Mouse (Mus musculus): ENCODE measurements around the gene Lect2.

Gene Lect2

DNA sequence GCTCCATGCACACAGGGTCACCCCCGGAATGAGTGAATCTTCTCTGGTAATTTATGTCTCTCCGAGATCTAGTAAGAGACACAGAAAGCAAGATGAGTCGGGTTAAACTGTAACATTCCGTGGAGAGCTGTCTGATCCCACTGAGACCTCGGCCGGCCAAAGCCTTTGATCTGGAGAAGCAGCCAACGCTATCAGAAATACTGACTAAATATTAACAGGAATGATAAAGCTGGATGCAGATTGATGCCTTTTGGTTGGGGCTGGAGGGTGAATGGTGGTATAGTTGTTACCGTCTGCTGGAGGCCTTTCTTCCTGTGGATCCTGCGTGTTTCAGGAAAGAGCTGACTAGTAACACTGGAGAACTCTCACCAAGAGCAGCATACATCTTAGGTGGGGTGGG lies at the start of gene Lect2:
Lect2 (minus strand) TSS at position 102 of the 400 bp plus-strand sequence.
- CTCF ChIA-PET, result no interaction called here
- POLR2A ChIA-PET, result interaction anchor here in 1 of 4 experiments (0.6 to 1.0 kb wide), 2 partner anchors 26 to 32 kb away, joined by 3 read pairs; partner anchors contain the start of gene Fbxl21

DNA sequence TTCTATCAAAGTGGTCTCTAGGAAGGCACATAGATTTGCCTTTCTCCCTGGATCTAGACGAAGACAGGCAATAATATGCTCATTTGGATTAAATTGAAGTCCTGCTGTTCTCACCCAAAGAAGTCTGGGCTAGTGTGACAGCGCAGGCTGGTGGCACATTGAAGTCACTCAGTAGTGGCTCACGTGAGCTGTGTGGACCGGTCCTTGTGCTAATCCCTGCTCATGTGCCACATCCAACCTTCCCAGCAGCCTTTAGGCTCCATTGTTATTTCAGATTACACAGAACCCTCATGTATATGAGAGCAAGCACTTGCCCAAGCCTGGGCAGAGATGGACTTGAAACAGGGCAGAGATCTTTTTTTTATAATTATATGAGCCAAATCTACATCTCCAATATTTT lies 49.0 kb upstream of the Lect2 start:
- ChIA-PET CTCF (no interaction called here), POLR2A (interaction anchor here in 1 of 4 experiments (1.6 kb wide), 1 partner anchor 16 kb away, joined by 3 read pairs; no protein-coding TSS in a partner anchor)

DNA sequence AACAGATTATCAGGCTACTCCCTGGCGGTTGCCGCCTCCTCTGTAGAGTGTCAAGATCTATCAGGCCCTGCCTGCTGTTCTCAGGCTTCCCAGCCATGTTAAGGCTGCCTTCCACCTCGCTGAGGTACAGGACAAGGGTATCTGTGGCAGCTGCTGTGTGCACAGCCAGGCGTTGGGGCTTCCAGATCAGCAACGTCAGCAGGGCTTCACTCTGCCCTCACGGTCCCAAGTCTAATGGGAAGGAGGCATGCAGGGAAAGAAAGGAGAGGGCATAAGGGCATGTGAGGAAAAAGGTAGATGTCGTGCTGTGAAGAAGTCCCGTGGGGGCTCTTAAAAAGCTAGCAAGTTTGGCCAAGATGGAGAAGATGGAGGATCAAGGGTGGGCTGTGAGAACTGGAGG lies 46.9 kb upstream of the Lect2 start:
- CTCF ChIA-PET, result no interaction called here
- POLR2A ChIA-PET, result interaction anchor here in 2 of 4 experiments (0.6 to 1.1 kb wide), 2 partner anchors 13 to 1623 kb away, joined by 3 to 12 read pairs; no protein-coding TSS in a partner anchor

DNA sequence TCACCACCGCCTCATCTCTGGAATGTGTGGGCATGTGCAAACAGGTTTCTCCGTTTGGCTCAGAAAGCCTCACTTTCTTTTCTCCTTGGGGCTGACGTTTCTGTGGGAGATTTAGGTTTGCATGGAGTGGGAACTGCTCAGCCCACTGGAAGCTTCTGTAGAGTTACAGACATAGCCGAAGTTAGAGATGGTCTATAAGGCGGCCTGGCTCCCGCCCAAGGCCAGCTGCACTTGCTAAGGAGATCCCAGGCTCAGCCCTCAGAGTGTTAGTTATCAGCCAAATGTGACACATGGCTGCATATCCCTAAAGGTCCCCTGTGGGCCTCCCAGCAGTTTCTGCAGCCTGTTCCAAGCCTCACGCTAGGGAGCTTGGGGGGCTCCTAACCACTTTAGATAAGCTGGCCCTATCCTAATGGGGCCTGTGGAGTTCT lies 45.7 kb upstream of the Lect2 start:
- ChIA-PET CTCF (interaction anchor here in 1 of 4 experiments (1.2 kb wide), 1 partner anchor 19 kb away, joined by 4 read pairs; no protein-coding TSS in a partner anchor), POLR2A (interaction anchor here in 1 of 4 experiments (1.3 kb wide), 1 partner anchor 11 kb away, joined by 4 read pairs; no protein-coding TSS in a partner anchor)

DNA sequence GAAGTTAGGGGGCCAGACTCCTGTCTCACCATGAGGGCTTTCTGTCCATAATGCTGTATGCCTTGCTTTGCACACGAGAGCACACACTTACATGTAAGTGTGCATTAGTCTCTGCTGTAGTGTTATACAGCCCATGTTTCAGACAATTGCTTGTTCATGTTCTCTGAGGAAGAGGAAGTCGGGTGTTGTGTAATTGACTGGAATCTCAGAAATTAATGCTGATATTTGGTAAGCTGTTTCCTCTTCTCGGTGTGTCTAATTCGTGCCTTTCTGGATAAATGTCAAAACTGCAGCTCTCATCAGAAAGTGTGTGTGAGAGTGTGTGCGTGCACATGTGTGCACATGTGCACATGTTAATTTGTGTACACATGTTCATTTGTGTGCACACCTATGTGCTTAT lies 44.9 kb upstream of the Lect2 start:
- ChIA-PET CTCF (interaction anchor here in 2 of 4 experiments (0.6 to 1.2 kb wide), 3 partner anchors 15 to 1252 kb away, joined by 3 to 4 read pairs (median 3); no protein-coding TSS in a partner anchor), POLR2A (interaction anchor here in 1 of 4 experiments (0.5 to 1.3 kb wide), 3 partner anchors 10 to 1115 kb away, joined by 3 to 4 read pairs (median 3); no protein-coding TSS in a partner anchor)

DNA sequence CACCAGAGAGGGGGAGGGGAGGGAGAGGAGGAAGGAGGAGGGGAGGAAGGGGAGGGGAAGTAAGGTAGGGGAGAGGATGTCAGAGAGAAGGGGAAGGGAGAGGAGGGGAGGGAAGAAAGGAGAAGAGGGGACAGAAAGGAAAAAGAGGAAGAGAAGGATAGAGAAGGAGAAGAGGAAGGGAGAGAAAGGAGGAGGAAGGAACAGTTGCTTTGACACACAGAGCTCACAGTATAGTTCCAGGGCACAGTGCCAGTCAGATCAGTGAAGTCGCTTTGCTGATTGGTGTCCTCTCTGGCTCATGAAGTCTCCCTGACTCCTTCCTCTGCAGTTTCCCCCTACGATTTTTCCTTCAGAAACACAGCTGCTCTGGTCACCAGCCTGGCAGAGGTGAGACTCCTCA lies 43.6 kb upstream of the Lect2 start:
- POLR2A ChIA-PET, result interaction anchor here in 2 of 4 experiments (1.0 to 1.7 kb wide), 2 partner anchors 10 to 14 kb away, joined by 4 to 6 read pairs; no protein-coding TSS in a partner anchor

DNA sequence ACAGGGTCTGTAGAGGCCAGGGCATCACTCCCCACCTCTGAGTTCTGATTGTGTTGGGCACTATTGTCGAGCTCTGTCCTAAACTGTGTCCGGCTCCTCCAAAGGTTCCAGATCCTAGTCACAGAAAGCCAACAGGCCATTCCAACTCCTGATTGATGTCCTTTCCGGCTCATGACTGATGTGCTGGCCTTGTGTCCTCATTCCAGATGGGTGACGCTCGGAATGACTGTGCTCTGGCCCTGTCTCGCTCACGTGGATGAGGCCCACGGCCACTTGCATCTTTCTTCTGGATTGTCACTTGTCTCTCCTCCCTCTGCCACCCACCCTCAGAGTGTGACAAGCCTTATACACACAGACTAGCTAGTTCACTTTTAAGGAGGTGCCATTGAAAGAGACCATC lies 42.9 kb upstream of the Lect2 start:
- ChIA-PET CTCF (interaction anchor here in 2 of 4 experiments (0.9 to 1.4 kb wide), 2 partner anchors 57 to 167 kb away, joined by 3 to 7 read pairs; no protein-coding TSS in a partner anchor), POLR2A (interaction anchor here in 2 of 4 experiments (1.0 to 2.3 kb wide), 4 partner anchors 9 to 21 kb away, joined by 3 to 6 read pairs (median 4); no protein-coding TSS in a partner anchor)

More for the DNA sequence above, 43.6 kb upstream of the Lect2 start:
- CTCF ChIA-PET, result interaction anchor here in 2 of 4 experiments (0.9 to 1.4 kb wide), 2 partner anchors 58 to 167 kb away, joined by 3 to 7 read pairs; no protein-coding TSS in a partner anchor

DNA sequence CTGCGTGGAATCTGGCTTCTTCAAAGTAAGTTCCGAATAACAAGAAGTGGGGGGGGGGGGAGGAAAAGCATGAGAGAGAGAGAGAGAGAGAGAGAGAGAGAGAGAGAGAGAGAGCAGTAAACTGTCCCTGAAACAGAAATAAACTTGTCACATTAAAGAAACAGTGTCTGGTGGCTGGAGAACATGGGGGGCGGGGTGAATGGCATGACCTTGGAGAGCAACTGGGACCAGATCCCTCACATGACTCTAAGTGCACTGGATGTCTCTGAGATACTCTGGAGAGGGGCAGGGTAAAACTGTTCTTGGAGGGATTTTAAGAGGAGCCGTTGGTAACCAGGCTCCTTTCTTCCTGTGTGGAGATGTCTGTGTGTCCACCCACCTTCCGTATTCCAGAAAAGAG lies 41.9 kb upstream of the Lect2 start:
- POLR2A ChIA-PET, result interaction anchor here in 1 of 4 experiments (2.3 kb wide), 1 partner anchor 9 kb away, joined by 5 read pairs; no protein-coding TSS in a partner anchor
- CTCF ChIA-PET, result interaction anchor here in 1 of 4 experiments (0.6 kb wide), 1 partner anchor 72 kb away, joined by 6 read pairs; no protein-coding TSS in a partner anchor

DNA sequence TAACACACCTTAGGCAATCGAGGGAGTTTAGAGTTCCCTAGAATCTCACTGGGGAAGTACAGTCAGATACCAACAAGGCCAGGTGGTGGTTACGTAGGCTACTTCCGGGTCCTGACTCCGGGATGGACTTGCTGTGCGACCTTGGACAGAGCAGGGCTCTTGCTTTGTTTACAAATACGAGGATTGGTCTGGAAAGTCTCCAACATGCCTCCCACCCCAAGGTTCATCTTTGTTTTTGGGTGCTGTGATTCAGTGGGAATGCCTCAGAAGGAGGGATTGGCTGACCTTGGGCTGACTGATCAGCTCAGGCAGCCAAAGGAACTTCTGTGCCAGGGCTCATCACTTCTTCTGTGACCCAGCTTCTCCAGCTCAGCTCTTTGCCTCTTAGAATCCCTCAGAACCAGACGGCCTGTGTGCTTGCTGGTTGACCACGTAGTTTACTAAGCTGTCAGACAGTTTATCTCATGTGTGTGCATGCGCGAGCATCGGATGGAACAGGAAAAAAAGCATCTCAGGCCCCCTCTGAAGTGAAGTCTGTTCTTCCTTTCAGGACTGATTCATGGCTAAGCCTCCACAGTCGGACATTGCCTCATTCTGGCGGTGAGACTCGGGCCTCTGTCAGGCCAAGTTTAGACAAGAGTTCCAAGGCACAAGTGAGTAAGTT lies 40.3 kb upstream of the Lect2 start:
- ChIA-PET CTCF (interaction anchor here in 1 of 4 experiments (0.7 kb wide), 1 partner anchor 170 kb away, joined by 3 read pairs; no protein-coding TSS in a partner anchor), POLR2A (interaction anchor here in 1 of 4 experiments (0.8 kb wide), 1 partner anchor 8 kb away, joined by 3 read pairs; no protein-coding TSS in a partner anchor)

DNA sequence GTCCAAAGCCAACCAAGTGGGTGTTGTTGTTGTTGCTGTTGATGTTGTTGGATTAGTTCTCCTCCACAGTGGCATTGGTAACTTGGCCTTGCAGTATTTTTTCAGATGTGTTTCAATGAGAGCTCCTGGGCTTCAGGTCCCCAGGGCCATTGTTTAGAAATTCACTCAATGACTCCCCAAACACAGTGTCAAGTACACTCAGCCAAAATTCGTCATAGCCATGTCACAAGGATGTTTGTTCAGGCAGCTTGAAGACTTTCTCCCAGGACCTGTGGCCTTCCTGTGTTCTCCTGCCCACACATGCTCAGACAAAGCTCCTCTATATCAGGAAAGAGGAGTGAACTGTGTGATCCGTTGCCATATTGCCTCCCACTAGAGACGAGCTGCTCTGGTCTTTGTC lies 37.7 kb upstream of the Lect2 start:
- CTCF ChIA-PET, result no interaction called here
- POLR2A ChIA-PET, result no interaction called here

DNA sequence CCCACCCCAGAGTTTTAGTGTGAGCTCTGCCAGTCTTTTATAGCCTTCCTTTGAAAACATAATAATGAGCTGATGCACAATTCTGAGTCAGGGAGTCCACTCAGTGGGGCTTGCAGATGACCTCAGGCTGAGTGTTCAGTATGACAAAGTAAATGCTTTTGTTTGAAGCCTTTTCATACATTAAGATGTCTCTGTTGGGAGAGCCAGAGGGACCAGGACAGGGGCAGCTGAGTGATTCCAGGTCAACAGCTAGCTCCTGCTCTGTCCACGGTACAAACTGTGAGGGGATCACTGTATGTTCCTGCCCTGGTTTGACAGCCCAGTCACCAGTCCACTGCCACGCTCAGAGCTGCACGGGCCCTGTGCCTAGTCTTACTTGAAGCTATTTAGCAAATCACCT lies 34.4 kb upstream of the Lect2 start:
- CTCF ChIA-PET, result interaction anchor here in 2 of 4 experiments (0.6 to 1.4 kb wide), 4 partner anchors 8 to 176 kb away, joined by 3 to 5 read pairs (median 4); no protein-coding TSS in a partner anchor
- POLR2A ChIA-PET, result interaction anchor here in 2 of 4 experiments (0.6 to 2.4 kb wide), 17 partner anchors 9 to 176 kb away, joined by 3 to 11 read pairs (median 4); partner anchors contain the start of genes Fbxl21 (in 1 of the 2), Smad5 (in 1 of the 2) and Tgfbi (in 1 of the 2)

DNA sequence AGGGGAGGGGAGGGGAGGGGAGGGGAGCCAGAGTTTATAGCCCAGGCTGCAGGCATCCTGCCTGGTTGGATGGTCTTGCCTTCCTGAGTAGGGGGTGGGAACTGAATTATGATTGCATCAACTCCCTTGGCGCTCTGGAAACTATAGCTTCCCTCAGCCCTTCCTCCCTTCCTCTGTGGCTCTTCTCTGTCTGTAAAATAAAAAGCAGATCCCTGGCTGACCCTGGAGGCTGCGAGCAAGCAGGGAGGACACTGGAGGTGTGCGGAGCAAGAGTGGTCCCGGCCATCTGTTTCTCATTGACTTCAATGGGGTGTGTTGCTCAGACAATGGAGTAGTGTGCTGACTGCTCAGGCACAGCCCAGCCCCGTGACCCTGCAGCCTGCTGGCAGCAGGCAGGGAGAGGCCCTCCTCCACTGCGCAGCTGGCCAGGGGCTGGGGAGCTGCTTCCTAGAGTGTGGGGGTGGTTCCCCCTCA lies 33.7 kb upstream of the Lect2 start:
- CTCF ChIA-PET, result interaction anchor here in 2 of 4 experiments (1.1 to 1.4 kb wide), 3 partner anchors 77 to 176 kb away, joined by 3 to 5 read pairs (median 3); no protein-coding TSS in a partner anchor

DNA sequence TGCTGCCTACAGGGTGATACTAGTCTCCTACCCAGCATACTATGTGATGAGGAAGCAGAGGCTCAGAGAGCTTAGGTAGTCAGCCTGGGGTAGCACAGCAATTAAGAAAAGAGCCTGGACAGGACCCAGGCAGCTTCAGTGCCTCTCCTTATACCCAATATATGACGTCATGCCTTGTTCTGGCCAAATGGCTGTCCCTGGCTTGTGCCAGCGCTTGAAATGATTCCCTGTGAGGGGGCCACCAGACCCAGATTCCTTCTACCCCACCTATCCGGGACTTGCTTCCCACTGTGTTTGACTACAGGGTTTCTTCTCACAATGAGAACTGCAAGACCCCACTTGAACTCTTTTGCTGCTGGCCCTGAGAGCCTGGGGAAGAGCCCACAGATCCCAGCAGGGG lies 33.2 kb upstream of the Lect2 start:
- ChIA-PET POLR2A (interaction anchor here in 2 of 4 experiments (0.6 to 2.4 kb wide), 19 partner anchors 9 to 177 kb away, joined by 3 to 11 read pairs (median 4); partner anchors contain the start of genes Fbxl21 (in 1 of the 2), Smad5 (in 1 of the 2) and Tgfbi (in 1 of the 2)), CTCF (interaction anchor here in 3 of 4 experiments (0.5 to 1.2 kb wide), 4 partner anchors 16 to 86 kb away, joined by 3 read pairs; no protein-coding TSS in a partner anchor)

More for the DNA sequence above, 33.7 kb upstream of the Lect2 start:
- POLR2A ChIA-PET, result interaction anchor here in 2 of 4 experiments (0.7 to 2.4 kb wide), 19 partner anchors 9 to 177 kb away, joined by 3 to 11 read pairs (median 4); partner anchors contain the start of genes Tgfbi (in 2 of the 2), Fbxl21 (in 1 of the 2) and Smad5 (in 1 of the 2)

DNA sequence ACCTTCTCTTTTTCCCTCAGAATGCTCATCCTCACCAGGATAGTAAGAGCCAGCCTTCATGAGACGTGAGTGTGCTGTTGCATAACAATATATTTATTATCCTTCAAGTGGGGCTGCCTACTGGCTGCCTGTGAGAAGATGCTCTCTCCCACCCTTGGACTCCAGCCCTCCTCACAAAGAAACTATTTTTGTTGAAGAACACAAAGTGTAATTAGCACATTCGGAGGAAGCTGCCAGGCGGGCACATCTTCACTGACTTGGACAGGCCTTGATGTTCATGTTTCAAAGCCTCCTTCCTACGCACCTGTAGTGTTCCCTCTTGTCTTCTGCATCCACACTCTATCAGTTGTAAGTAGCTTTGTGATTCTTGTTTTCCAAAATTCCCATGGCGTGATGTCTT lies 32.1 kb upstream of the Lect2 start:
- CTCF ChIA-PET, result interaction anchor here in 1 of 4 experiments (1.1 kb wide), 1 partner anchor 77 kb away, joined by 3 read pairs; no protein-coding TSS in a partner anchor
- POLR2A ChIA-PET, result interaction anchor here in 2 of 4 experiments (0.7 to 2.0 kb wide), 7 partner anchors 8 to 166 kb away, joined by 3 to 5 read pairs (median 4); partner anchors contain the start of gene Tgfbi (in 1 of the 2)

DNA sequence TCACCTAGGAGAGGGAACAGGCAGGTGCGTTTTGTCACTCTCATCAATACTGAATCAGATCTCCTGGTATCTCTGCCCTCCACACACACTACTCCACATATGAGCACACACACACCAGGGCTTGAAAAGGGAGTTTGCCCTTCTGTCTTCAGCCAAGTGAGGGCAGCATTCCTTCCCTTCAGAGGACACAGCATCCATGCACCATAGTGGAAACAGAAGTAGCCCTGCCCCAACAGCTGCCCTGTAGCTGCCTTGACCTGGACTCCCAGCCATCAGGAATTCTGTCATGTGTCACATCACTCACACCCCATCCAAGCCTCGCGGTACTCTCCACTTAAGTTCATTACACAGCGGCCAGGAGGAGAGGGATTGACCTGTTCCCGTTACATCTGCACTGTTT lies 29.8 kb upstream of the Lect2 start:
- ChIA-PET CTCF (interaction anchor here in 2 of 4 experiments (0.6 to 0.7 kb wide), 2 partner anchors 15 to 80 kb away, joined by 3 to 5 read pairs; no protein-coding TSS in a partner anchor), POLR2A (interaction anchor here in 1 of 4 experiments (0.9 kb wide), 1 partner anchor 8 kb away, joined by 3 read pairs; no protein-coding TSS in a partner anchor)

DNA sequence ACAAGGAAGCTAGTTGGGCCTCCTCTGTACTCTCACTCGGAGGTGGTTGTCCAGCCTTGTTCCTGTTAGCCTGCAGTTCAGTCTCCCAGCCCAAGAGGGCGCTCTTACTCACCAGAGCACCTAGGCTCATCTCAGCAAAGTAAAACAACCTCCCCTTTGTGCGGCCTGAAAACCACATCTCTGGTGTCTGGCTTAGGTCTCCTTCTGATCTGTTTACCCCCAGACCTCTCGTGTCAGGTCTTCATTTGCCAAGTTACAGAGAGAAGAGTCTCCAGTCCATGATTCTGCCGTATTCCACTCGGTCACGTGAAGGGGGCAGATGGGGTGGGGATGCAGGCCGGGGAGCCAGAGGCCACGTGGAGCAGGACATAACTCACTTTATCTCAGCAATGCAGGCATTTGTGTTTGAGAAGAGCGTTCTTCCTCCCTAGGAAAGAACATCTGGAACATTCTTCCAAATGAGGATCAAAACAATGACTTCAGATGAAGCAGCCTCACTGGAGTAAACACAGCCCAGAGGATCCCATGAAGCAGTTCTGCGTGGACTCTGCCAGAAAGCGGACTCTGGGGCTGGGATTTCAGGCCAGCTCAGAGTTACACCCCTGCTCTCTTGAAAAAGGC lies 27.5 kb upstream of the Lect2 start:
- POLR2A ChIA-PET, result interaction anchor here in 1 of 4 experiments (1.0 kb wide), 1 partner anchor 23 kb away, joined by 3 read pairs; no protein-coding TSS in a partner anchor

DNA sequence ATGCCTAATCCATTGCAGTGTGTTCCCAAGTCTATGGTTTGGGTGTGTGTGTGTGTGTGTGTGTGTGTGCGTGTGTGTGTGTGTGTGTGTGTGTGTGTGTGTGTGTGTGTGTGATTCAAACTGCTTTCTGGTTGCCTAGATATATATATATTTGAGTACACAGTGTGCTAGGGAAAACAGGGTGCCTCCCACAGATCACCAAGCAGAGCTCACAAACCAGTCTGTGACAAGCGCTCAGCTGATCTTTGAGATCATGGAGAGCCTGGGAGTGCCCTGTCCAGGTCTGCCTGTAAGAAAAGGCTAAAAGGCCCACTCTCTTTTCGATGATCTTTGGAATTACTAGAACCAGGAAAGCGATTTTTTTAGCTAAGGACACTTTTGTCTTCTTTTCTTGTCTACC lies 26.8 kb upstream of the Lect2 start:
- CTCF ChIA-PET, result interaction anchor here in 3 of 4 experiments (0.6 to 1.4 kb wide), 11 partner anchors 9 to 795 kb away, joined by 3 to 5 read pairs (median 4); no protein-coding TSS in a partner anchor
- POLR2A ChIA-PET, result interaction anchor here in 1 of 4 experiments (0.5 to 1.0 kb wide), 2 partner anchors 24 to 39 kb away, joined by 3 read pairs; no protein-coding TSS in a partner anchor

More for the DNA sequence above, 27.5 kb upstream of the Lect2 start:
- CTCF ChIA-PET, result interaction anchor here in 3 of 4 experiments (0.6 to 1.4 kb wide), 11 partner anchors 10 to 795 kb away, joined by 3 to 5 read pairs (median 4); no protein-coding TSS in a partner anchor

DNA sequence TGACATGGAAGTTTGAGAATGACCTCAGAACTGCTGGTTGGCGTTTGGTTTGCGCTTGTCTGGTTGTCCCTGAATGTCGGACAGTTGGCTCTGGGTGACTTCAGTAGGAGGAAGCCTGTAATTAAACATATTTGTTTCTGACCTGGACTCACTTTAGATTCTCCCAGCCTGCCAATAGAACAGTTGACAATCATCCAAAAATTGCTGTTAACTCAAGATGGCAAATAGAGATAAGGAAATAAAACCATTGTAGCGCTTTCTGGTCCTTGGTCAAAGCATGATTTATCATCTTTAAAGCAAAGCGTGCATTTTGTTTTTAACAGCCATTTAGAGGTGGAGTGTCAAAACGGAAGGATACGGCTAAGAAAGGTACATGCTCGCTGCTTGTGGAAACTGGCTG lies 23.3 kb upstream of the Lect2 start:
- CTCF ChIA-PET, result no interaction called here
- POLR2A ChIA-PET, result no interaction called here
